Mouse (Mus musculus): ENCODE results near the gene Calm3.

Calm3 gene

DNA sequence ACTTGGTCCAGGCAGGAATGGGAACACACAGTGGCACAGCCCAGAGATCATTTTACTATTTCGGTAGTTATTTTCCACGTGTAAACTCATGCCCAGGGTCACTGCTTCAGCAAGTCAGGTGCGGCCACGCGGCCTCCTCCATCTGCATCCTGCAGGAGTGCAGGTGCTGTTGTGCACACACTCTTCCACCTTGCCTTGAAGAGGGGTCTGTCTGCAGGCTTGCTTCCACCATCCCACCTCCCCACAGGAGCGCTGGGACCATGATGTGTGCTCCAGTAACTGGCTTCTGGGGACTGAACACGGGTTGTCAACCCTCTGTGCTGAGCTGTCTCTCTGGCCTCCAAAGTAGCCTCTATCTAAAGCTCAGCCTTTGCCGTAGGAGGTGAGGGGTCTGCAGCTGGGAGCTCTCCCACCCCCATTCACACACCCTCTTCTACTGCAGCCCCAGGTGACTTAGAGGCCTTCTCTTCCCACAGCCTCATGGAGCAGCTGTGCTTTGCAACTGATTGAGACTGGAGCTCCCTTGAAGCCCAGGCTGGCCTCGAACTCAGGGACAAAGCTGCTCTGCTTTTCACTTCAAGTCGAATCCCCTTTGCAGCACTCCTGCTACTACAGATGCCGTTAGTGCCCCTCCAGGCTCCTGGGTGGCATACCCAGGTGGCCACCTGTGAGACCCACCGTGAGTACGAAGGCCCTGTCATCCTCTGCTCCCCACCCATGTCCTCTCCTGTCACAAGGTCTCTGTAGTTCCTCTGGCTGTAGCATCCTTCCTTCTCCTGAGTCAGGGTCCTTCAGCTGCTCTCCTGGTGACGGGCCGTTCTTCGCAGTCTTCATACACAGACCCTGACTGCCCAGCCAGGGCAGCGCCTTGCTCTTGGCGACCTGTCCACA, 9.2 kb downstream of the Calm3 start:
- no peak for DNase-seq (ENCODE audit: low spot score)

DNA sequence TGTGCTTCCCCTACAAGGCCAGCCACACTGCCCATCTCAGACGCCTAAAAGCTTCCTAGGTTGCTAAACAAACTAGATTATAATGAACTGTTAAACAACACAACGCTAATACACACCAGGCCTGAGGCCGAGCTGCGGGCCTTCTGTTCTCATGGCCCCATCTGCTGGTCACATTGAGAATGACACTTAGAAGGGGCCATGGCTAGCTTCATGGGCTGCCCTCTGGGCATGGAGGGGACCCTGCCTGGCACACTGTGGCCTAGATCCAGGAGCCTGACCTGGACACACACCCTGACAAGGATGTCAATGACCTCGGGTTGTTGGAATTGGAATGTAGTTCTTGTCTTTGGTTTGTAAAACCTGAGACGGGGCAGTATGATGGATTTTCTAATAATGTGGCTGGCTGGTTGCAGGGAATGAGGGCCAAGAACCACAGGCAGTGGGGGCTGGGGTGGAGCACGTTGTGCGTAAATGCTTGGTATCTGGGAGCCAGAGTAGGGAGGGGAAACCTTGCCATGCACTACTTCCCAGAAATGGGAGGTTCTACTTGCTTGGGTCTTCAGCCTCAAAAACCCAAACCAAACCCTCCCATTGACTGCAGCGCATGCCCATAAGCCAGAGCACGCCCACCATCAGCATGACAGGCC, 10.0 kb downstream of the Calm3 start:
- peak; percentile 77 for DNase-seq (ENCODE audit: low spot score)

DNA sequence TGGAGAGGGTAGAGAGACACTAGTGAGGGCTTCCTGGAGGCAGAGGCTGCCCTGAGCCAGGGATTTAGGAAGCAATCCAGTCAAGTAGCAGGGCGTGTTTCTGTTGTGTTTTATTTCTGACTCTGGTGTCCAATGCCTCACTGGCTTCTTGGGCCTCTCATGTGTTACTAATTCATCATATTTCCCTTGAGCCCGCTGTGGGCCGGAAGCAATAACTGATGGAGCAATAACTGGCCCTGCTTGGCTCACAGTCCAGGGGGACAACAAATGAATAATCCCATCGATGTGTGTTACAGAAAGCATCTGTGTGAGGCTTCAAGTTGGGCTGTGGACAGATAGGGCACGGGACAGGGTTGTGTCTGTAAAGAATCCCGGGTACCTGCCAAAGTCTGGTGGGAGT, 11.6 kb downstream of the Calm3 start:
- peak; percentile 49 for DNase-seq (ENCODE audit: low spot score)

DNA sequence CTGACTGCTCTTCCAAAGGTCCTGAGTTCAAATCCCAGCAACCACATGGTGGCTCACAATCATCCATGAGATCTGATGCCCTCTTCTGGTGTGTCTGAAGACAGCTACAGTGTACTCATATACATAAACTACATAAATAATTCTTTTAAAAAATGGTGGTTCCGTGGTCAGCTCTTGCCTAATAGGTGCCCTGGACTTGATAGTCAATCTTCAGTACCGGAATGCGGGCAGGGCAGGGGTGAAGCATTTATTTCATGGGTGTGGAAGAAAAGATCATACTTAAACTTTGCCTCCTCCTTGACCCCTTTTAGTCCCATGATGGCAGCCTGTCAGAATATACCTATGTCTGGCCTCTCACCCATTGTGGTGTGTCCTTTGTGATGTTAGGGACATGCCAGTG, 12.0 kb downstream of the Calm3 start:
- DNase-seq (ENCODE audit: low spot score): no peak

DNA sequence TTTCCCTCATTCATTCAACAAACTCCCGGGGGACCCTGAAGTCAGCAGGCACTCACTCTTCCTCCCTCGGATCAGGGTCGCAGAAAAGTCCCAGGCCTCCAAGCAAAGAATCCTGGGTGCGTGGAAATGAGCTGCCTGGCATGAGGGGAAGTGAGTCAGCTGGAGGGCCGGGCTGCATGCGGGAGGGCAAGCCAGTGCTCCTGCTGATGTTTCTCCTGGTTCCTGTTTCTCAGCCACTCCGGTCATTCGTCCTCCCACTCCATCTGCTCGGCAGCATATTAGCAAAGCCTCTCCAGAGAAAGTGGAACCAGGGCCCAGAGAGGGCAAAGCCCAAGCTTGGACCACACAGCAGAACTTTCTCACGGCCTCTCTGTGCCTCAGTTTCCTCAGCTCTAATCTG, 14.0 kb downstream of the Calm3 start:
- no peak for DNase-seq (ENCODE audit: low spot score)

DNA sequence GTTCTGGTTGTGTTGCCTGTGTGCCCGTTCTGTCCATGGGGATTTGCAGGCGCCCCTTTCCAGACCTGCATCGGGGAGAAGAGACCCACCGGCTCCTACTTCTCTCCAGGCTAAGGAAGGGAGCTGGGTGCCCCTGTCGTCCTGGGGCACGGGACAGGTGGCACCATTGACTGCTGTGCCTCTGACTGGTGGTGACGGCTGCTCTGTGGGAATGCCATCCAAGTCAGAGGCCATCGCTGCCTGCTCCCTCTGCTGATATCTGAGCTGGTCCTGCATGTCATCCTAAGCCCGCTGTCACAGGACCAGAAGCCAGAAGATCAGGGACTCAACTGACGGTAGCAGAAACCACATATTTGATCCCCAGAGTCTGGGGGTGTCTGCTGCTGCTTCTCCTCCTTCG, 15.1 kb downstream of the Calm3 start:
- no peak for DNase-seq (ENCODE audit: low spot score)

DNA sequence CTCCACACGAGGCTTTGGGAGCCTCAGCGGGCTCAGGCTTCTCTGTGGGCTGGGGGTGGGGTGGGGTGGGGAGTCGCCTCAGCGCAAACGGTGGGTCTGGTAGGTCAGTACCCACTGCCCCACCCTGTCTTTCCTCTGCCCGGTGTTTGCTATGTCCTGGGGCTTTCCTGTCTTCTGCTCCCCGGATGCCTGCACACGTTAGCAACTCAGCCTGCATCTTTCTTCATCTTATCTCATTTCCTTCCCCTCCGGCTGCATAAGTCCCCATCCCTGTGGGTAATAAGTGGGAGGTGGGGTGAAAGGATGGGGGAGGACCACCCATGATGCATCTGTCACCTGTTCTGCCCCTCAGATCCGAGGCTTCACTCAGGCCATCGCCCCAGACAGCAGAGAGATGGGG, 15.5 kb downstream of the Calm3 start:
- DNase-seq (ENCODE audit: low spot score): no peak

DNA sequence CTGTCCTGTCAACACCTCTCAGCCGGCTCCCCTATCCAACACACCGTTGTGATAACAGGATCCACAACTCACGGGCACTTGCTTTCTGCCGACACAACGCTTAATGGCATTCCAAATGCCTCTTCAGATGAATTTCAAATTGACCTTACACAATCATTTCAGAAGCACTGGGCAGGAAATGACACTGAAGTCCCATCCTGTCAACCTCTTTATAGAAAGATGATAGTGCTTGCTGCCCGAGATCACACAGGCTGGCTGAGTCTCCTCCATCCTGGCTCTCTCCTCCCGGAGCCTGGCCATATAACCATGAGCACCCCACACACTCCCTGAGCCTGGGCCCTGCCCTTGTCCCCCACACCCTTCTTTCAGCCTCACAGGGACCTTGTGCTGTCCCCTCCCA, 16.1 kb downstream of the Calm3 start:
- DNase-seq (ENCODE audit: low spot score): no peak

DNA sequence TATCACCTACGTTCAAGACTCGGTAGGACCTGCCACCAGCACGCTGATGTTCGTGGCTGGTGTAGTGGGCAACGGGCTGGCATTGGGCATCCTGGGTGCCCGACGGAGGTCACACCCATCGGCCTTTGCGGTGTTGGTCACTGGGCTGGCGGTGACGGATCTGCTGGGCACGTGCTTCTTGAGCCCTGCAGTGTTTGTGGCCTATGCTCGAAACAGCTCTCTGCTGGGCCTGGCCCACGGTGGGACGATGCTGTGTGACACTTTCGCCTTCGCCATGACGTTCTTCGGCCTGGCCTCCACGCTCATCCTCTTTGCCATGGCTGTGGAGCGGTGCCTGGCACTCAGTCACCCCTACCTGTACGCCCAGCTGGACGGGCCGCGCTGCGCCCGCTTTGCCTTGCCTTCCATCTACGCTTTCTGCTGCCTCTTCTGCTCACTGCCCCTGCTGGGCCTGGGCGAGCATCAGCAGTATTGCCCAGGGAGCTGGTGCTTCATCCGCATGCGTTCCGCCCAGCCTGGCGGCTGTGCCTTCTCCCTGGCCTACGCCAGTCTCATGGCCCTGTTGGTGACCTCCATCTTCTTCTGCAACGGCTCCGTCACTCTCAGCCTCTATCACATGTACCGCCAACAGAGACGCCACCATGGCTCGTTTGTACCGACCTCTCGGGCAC, 16.9 kb downstream of the Calm3 start:
- no peak for DNase-seq (ENCODE audit: low spot score)

DNA sequence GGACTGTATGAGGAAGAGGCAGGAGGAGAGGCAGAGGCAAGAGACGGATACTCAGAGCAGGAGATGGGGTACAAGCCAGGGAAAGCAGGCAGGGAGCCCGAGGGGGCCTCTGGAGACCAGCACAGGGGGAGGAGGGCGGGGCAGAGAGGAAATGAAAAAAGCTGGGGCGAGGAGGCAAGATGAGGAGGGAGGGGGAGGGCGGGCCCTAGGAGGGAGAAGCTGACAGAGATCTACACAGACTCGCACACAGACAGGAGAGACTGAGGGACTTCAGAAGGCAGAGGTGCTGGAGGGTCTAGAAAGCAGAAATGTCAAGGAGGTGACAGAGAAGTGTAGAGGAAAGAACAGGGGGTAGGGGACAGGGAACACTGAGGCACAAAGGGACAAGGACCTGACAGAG, 17.6 kb downstream of the Calm3 start, which contains the start of gene Ptgir:
Gene Ptgir, plus strand, starts transcription at position 210 of the 400 bp plus-strand sequence.
- DNase-seq (ENCODE audit: low spot score): peak; percentile 51

DNA sequence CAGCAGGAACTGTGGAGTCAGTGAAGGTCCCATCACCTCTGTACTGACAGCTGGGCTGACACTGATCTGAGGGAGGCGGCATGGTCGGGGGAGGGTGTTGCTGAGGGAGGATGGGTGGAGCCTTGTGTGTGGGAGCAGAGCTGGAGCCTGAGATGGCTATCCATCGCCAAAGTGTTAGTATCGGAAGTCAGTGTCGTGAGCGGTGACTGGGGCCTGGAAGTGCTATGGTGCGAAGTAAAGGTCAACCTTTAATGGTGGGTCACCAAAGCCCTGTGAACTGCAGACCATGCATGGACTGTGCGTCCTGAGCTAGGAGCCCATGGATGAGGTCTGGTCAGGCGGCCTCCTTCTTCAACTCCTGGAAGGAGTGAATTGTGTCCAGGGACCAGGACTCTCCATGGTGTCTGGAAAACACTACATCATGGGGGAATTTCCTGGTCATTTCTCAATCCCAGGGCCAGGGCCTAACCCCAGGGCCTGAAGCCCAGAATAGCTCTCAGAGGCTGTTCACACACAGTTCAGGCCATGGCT, 18.4 kb downstream of the Calm3 start:
- DNase-seq (ENCODE audit: low spot score): no peak

DNA sequence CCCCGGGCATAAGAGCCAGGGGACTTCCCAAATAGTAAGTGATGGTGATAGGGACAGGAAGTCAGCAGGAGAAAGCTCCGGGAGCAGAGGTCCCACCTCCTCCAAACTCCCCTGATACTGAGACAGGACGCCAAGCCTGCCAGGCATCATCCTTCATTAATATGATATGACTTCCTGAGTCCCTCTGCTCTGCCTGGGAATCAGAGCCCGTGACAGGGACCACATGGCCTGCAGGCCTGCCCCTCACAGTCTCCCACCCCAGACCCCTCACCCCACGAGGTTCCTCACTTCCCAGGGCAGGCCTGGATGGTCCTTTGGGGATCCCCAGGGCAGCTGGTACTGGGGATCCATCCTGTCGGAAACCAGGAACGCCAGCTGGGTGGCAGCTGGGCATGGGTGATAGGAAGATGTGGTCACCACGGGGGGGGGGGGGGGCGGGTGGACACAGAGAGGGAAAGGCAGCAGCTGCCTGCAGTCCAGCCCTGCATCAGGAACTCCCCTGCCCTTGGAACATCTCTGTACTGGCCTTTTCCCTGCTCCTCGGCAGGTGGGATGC, 19.7 kb downstream of the Calm3 start:
- DNase-seq (ENCODE audit: low spot score): no peak

DNA sequence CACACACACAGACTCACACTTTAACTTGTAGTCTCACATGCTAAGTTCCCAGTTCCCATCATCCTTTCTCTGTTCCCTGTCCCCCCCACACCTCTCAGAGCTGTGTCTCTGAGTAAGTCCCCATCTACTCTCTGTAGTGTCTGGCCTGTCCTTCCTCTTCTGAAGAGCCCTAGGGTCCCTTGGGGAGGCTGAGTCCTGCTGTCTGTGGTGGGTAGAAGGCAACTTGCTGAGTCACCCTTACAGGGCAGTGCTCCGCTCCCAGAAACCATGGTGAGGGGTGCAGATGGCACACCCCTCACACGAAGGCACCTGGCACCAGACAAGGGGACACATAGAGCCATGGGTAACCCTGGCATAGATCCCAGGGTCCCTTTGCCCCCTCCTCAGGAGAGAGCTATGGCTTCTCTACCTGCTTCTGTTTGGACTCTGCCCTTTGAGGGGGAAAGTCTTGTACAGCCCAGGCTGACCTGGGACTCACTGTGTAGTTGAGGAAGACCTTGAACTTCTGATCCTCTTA, 20.4 kb downstream of the Calm3 start:
- DNase-seq (ENCODE audit: low spot score): no peak

DNA sequence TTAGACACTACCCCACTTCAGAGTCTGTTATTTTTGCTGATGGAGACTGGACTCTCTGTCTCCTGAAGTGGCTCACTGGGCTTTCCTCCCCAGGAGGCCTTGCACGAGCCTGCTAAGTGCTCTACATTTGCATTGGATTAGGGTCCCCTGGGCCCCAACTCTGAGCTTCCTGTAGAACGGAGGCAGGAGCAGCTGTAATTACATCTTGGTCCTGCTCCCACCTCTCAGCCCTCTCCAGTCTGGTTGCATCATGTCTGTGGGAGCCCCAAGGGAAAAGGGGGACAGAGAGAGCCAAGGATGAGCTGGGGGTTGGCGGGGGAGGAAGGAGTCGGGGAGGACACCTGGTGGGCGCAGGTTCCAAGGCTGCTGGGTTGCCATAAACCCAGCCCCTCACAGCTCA, 23.4 kb downstream of the Calm3 start:
- no peak for DNase-seq (ENCODE audit: low spot score)

DNA sequence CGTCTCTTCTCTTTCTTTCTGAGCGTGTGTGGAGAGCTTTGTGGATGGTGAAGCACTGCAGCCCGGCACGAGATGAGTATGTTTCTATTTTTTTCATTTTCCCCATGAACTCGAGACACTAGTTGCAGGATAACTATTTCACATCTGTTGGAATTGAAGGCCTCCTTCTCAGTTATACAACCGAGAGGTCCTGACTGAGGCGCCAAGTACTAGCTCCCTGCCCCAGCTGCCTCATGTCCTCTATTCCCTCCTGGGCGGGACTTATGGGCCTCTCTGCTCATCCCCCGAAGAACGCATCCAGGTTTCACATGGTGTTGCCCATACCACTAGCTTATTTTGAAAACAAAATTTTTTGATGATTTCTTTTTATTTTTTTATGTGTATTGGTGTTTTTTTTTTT, 28.4 kb downstream of the Calm3 start:
- DNase-seq (ENCODE audit: low spot score): no peak

DNA sequence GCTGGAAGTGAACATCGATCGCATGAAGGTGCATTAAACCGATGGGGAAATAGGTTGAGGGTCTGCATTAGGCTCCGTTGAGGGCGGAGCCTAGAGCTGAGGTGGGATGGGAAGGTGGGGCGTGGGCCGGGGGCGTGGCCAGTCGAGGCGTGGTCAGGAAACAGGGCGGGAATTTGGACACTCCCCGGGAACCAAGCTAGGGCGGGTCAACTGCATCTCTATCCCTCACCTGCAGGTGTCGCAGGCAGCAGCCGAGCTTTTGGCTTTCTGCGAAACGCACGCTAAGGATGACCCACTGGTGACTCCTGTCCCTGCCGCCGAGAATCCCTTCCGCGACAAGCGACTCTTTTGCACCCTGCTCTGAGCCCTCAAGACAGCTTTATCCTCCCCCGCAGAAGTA, 28.9 kb downstream of the Calm3 start:
- peak; percentile 79 for DNase-seq (ENCODE audit: low spot score)

DNA sequence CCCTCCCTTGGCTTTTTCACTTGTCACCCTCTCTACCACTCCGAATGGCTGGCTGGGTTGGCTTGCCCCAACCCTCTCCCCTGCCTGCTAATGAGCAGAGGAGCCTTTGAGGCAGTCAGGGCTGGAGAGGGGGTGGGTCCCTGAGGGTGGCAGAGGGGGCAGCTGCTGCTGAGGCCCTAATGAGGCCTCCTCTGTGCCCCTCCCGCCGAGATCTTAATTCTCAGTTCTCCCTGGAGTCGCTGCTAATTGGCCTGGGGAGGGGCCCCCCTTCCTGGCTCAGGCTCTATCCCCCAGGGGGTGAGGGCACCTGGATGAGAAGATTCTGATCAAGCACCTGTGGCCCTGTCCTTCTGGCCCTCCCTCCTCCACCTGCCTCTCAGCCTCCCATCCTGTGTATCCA, 29.6 kb downstream of the Calm3 start:
- no peak for DNase-seq (ENCODE audit: low spot score)

DNA sequence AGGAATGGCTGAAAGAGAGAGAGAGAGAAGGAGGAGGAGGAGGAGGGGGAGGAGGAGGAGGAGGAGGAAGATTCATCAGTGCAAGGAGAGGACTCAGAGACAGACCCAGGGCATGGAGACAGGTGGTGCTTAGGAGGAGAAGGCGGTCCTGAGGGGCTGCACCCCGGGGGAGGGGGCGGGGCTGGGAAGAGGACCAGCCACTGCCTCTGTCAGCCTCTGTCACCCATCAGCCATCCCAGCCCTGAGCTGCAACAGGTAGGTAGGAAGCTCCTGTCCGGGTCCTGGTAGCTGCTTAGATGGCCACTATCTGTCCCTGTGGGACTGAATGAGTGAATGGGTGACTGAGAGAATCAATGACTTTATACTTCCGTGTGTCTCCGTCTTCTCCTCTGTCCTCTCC, 30.3 kb downstream of the Calm3 start:
- no peak for DNase-seq (ENCODE audit: low spot score)

DNA sequence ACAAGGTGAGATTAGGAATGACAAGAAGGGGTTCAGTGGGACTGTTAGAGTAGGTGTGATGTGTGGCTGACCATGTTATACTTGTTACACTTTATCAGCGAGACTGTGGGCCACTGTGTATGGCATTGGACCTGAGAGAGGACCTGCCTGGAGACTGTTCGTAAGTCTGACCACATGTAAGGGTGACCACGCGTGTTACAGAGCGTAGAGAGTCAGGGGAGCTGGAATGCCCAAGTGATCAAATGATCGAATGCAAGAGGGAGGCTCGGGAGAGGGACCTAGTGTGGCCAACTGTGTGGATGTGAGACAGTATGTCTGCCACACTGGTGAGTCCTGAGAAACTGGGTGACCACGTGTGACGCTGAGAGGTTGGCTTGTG, 31.6 kb downstream of the Calm3 start:
- no peak for DNase-seq (ENCODE audit: low spot score)

DNA sequence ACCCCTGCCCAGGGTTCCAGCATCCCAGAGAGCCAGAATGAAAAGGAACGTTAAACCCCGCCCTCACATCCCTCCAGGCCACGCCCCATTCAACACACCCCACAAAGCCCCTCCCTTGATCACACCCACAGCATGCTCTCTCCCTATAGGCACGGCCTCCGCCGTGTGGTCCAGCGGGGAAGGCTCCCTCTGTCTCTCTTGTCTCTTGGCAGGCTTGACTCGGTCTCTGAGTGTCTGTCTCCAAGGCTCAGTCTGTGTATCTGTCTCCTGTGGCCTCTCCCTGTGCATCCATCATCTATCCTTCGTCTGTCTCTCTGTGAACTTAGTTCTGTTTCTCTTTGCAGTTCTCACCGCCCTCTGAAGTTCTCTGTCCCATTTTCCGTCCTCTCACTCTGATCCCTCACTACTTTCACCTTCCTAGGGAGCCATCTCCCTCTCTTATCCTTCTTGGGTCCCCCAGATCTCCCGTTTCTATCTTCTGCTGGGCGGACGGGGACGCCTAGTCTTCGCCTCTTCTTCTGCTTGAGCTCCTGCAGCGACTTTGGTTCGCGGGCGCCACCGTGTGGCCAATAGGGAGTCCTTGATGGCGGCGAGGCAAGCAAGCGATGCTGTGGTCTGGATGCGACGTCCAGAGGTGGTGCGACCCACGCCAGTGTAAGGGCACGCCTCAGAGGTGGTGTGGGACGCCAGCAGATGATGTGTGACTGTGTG, 32.1 kb downstream of the Calm3 start, which contains the start of gene Gng8:
Gene Gng8, plus strand, starts transcription at position 146 of the 711 bp plus-strand sequence.
- DNase-seq (ENCODE audit: low spot score): peak; percentile 89

DNA sequence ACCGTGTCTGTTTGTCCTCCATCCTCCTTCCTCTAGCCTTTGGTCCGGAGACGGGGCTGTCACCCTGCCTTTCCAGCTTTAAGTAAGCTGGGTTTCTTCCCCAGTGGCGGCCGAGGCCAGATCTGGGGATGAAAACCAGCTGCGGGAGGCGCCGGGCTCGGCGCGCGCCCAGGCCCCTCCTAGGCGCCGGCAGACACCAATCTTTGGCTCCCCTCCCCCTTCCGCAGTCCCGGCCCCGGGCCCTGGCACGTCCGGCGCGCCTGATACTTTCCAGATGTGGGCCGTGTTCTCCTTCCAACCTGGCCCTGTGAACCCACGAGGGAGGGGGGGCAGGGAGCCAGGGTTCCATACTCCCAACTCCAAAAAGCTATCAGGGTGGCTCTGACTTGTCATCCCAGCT, 33.0 kb downstream of the Calm3 start:
- DNase-seq (ENCODE audit: low spot score): peak; percentile 85

DNA sequence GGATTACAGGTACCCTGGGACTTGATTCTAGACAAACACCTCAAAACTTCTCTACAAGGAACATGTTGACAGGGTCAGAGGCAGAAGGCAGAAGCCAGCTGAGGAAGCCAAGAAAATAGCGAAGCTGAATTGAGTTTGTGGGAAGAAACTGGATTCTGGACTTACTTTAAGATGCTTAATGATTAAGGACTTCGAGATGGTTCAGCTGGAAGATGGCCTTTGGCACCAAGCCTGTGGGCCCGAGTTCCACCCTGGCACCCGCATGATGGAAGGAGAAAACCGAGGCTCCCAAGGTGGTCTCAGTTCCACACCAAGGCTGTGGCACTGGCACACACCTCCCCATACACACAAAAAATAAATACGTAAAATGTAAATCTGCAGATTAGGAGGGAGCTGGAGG, 33.4 kb downstream of the Calm3 start:
- peak; percentile 59 for DNase-seq (ENCODE audit: low spot score)

Measured in urinary bladder, postnatal 14 days (tissue).